Mouse (Mus musculus) megakaryocyte-erythroid progenitor cell, adult 5 weeks (primary cell): ENCODE results near the gene Adora1. TPM values are rescaled to one million over a fixed set of nuclear protein-coding genes. Genes with fewer than 3 reads are reported as not detected.

Experiments
- polyA plus RNA-seq: library from polyadenylated mRNA; stranded (reverse); fragments of >175 nt; gene quantifications from 2 replicates; pipeline ENCODE4 v1.2.3, GENCODE M21; 2012

Gene Adora1
- not detected in 2 replicates for polyA plus RNA-seq

DNA sequence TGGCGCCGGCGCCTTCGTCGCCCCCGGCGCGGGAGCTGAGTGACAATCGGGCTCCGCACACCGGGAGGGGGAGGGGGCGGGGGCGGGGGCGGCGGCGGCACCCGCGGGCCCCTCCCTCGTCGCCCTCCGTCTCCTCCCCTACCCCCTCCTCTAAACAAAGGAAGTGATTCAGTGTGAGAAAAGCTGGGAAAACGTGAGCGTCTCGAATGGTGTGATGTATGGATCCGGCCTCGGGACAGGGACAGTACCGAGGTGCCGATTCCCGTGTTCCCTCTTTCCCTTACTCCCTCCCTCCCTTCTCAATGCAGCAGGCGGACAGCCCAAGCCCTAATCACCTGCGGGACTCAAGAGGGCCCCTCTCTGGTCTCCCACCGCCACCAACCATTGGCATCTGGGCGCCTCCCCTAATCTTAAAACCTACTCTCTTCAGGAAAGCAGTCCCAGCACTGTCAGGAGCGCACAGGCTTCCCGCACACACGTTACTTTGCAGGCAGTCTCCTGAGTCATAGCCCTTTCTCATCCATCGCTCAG, at the start of gene Adora1:
TSS of gene Adora1 (minus strand) at position 41 of the 531 bp plus-strand sequence.

DNA sequence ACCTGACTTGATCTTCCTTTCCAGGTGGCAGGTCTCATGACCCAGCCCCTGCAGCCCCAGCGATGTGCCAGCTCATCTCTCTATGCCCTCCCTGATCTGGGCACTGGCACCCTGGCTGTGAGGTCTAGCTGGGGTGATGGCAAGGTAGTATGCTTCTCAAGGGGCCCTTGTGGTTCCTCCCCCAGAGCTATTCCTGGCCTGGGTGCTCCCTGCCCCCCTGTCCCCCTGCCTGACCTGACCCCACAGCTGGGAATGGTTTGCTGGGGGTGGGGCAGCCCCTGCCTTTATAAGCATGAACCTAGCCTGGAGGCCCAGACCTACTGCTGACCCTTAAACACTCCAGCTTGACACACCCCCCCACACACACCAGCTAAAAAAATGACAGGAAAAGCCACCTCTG, 42.1 kb downstream of the Adora1 start, which contains the start of gene Mybph:
TSS of gene Mybph (plus strand) at position 323 of the 400 bp plus-strand sequence.

DNA sequence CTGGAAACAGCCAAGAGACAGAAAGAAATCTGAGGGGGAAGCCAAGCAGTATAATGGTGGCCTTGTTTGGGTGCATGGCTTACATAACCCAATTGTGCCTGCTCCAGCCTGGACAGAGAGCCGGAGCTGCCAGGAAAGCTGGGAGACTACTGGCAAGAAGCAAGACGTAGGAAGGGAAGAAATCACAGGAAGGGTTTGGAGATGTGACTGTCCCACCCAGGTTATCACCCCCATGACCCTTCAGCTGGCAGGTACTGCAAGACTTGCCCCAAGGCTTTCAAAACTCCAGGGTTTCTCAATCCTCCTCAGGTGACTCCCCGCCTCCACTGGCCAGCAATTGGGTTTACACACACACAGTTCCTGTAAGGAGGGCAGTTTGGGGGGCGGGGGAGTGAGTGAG, 53.2 kb downstream of the Adora1 start, which contains the start of gene Chil1:
TSS of gene Chil1 (plus strand) at position 152 of the 400 bp plus-strand sequence.

Other genes with a start within 250 kb of the Adora1 start
- not detected in 2 replicates for gene Fmod, start 198.2 kb downstream of the Adora1 start, polyA plus RNA-seq
- 38.7 and 90.9 TPM in 2 replicates for gene Btg2, start 156.3 kb downstream of the Adora1 start, polyA plus RNA-seq
- 1.1 and 2.5 TPM in 2 replicates for gene Chit1, start 124.2 kb downstream of the Adora1 start, polyA plus RNA-seq
- 2.9 and 3.1 TPM in 2 replicates for gene Chil1, start 53.3 kb downstream of the Adora1 start, polyA plus RNA-seq
- gene Mybph, start 42.0 kb downstream of the Adora1 start, polyA plus RNA-seq: 0.05 TPM in 1 of 2 replicates, not detected in the other
- not detected in 2 replicates for gene Myog, start 54.6 kb upstream of the Adora1 start, polyA plus RNA-seq
- 18.2 and 21.7 TPM in 2 replicates for gene Ppfia4, start 97.5 kb upstream of the Adora1 start, polyA plus RNA-seq
- 32.0 and 33.3 TPM in 2 replicates for gene Tmem183a, start 126.5 kb upstream of the Adora1 start, polyA plus RNA-seq
- gene 4933406M09Rik, start 150.5 kb upstream of the Adora1 start, polyA plus RNA-seq: not detected in 2 replicates
- 31.6 and 34.3 TPM in 2 replicates for gene Cyb5r1, start 170.1 kb upstream of the Adora1 start, polyA plus RNA-seq
- gene Adipor1, start 179.9 kb upstream of the Adora1 start, polyA plus RNA-seq: 80.7 and 85.5 TPM in 2 replicates
- gene Klhl12, start 220.1 kb upstream of the Adora1 start, polyA plus RNA-seq: 2.2 and 2.7 TPM in 2 replicates